Mouse (Mus musculus) intestine, postnatal 0 days (tissue): ENCODE data around the gene Vwa1. TPM values are rescaled to one million over a fixed set of nuclear protein-coding genes. Genes with fewer than 3 reads are reported as not detected.

Experiments used
- ATAC-seq: fragments of 200-750 bp; cut with Nextera tagmentation; 2 replicates; pipeline ENCODE4 v1.8.0; 2017; ENCODE audit warnings: mild to moderate bottlenecking, moderate TSS enrichment, moderate library complexity
- H3K27ac ChIP-seq: fragments of 300-500 bp; sonication (generic); 2 replicates; pipeline ENCODE4 v1.5.1; 2014; ENCODE audit warnings: mild to moderate bottlenecking, low read depth, low read length, moderate library complexity
- H3K27me3 ChIP-seq: fragments of 300-500 bp; sonication (generic); replicated peaks from 2 replicates; pipeline ENCODE4 v1.6.1; 2014; ENCODE audit warnings: low read length, mixed read lengths; ENCODE audit not compliant: control insufficient read depth, insufficient read depth
- H3K36me3 ChIP-seq: fragments of 300-500 bp; sonication (generic); 2 replicates; pipeline ENCODE4 v1.6.1; 2014; ENCODE audit warnings: mild to moderate bottlenecking, moderate library complexity; ENCODE audit not compliant: control insufficient read depth, insufficient read depth
- H3K4me1 ChIP-seq: fragments of 300-500 bp; sonication (generic); replicated peaks from 2 replicates; pipeline ENCODE4 v1.6.1; 2014; ENCODE audit warnings: antibody characterized with exemption, low read length, mixed read lengths; ENCODE audit not compliant: control insufficient read depth, insufficient read depth
- H3K4me2 ChIP-seq: fragments of 300-500 bp; sonication (generic); replicated peaks from 2 replicates; pipeline ENCODE4 v1.6.1; 2014; ENCODE audit warnings: low read depth, mild to moderate bottlenecking, moderate library complexity
- H3K4me3 ChIP-seq: fragments of 300-500 bp; sonication (generic); 2 replicates; pipeline ENCODE4 v1.5.1; 2014; ENCODE audit warnings: low read depth, low read length
- H3K9ac ChIP-seq: fragments of 300-500 bp; sonication (generic); 2 replicates; pipeline ENCODE4 v1.6.1; 2014; ENCODE audit warnings: mild to moderate bottlenecking, low read depth, low read length
- H3K9me3 ChIP-seq: fragments of 300-500 bp; sonication (generic); 2 replicates; pipeline ENCODE4 v1.6.1; 2016; ENCODE audit warnings: mixed run types; ENCODE audit not compliant: control insufficient read depth
- CTCF ChIP-seq: sonication (generic); IDR thresholded peaks from 2 replicates; pipeline ENCODE4 v1.5.1; 2016; ENCODE audit warnings: low read depth, mild to moderate bottlenecking, control low read depth, antibody characterized with exemption, moderate library complexity
- WGBS: fragments of 180-500 bp; shearing (Covaris S2); extraction: QIAGEN DNeasy Blood & Tissue Kit; methylation state at CpG from one replicate; pipeline ENCODE4 v1.1.7; 2014; 5-methylcytosine and 5-hydroxymethylcytosine counted together
- microRNA-seq: library from miRNA; unstranded; fragments of <30 nt; microRNA quantifications from one replicate; pipeline ENCODE4, GENCODE M21; 2016
- polyA plus RNA-seq: library from polyadenylated mRNA; unstranded; fragments of >200 nt; fragmentation: Nextera tagmentation; extraction: Ambion mirVana; gene quantifications from 2 replicates; pipeline ENCODE4 v1.2.1, GENCODE M21; 2015

The Vwa1 gene
- polyA plus RNA-seq, 1 experiment from 2014 or later = 17.8 TPM

- WGBS = 63% methylated on average over 5 of the region's 5 CpGs
- no peak overlapping the region for H3K27ac ChIP-seq
- H3K9me3 ChIP-seq = no peaks in the 10 kb centered on the region
- 0 out of 2 replicates have a peak overlapping the region, but pooled peaks have one; percentile 71 for H3K9ac ChIP-seq
- H3K4me1 ChIP-seq = no peaks in the 10 kb centered on the region
- H3K4me3 ChIP-seq = peak overlapping the region; percentile 76
- no peak for ATAC-seq
- peak overlapping the region; percentile 96 for H3K4me2 ChIP-seq
- no peaks in the 10 kb centered on the region for H3K27me3 ChIP-seq
- H3K36me3 ChIP-seq = peaks cover 19% of the 10 kb centered on the region
- TF ChIP-seq CTCF = no peak
These were observed 38.7 kb downstream of the Vwa1 start for GRCm38 (mm10) chr4:155735788-155736187.

GRCm38 (mm10) chr4:155734951-155735702 is 39.4 kb downstream of the Vwa1 start:
- H3K4me1 ChIP-seq = no peaks in the 10 kb centered on the region
- H3K4me3 ChIP-seq = peak overlapping the region; percentile 76
- H3K9ac ChIP-seq = peak overlapping the region; percentile 71
- peak overlapping the region; percentile 66 for H3K27ac ChIP-seq
- no peaks in the 10 kb centered on the region for H3K9me3 ChIP-seq
- no peak for TF ChIP-seq CTCF
- 1% methylated on average over 56 of the region's 79 CpGs for WGBS
- H3K4me2 ChIP-seq = peak overlapping the region; percentile 96
- ATAC-seq = peak; percentile 64
- H3K36me3 ChIP-seq = peaks cover 13% of the 10 kb centered on the region; the same call in 1 of the 2 replicates
- H3K27me3 ChIP-seq = no peaks in the 10 kb centered on the region

GRCm38 (mm10) chr4:155734350-155734941 is 40.1 kb downstream of the Vwa1 start, which contains the start of gene Tmem240:
TSS of gene Tmem240 (plus strand) at chr4:155734800.
- H3K4me3 ChIP-seq = peak within 1 kb of the TSS; percentile 76
- peaks cover 8% of the 10 kb centered on the region; the same call in 1 of the 2 replicates for H3K36me3 ChIP-seq
- no peaks in the 10 kb centered on the region for H3K27me3 ChIP-seq
- peak within 1 kb of the TSS; percentile 66 for H3K27ac ChIP-seq
- 3% methylated on average over 24 of the region's 35 CpGs for WGBS
- peak; percentile 67 for ATAC-seq
- no peaks in the 10 kb centered on the region for H3K4me1 ChIP-seq
- TF ChIP-seq CTCF = no peak
- H3K4me2 ChIP-seq = peak within 1 kb of the TSS; percentile 96
- H3K9ac ChIP-seq = peak within 1 kb of the TSS; percentile 71
- no peaks in the 10 kb centered on the region for H3K9me3 ChIP-seq

GRCm38 (mm10) chr4:155733267-155733666 is 41.2 kb downstream of the Vwa1 start:
- H3K27me3 ChIP-seq = no peaks in the 10 kb centered on the region
- peaks cover 5% of the 10 kb centered on the region; the same call in 1 of the 2 replicates for H3K36me3 ChIP-seq
- ATAC-seq = no peak

GRCm38 (mm10) chr4:155727993-155728392 is 46.5 kb downstream of the Vwa1 start:
- H3K9me3 ChIP-seq = no peaks in the 10 kb centered on the region
- peaks cover 20% of the 10 kb centered on the region for H3K36me3 ChIP-seq
- H3K4me3 ChIP-seq = no peak overlapping the region
- no peak overlapping the region for H3K4me2 ChIP-seq
- no peak overlapping the region for H3K9ac ChIP-seq
- no peaks in the 10 kb centered on the region for H3K4me1 ChIP-seq
- TF ChIP-seq CTCF = no peak
- no peak for ATAC-seq
- H3K27ac ChIP-seq = no peak overlapping the region
- WGBS = 81% methylated on average over 2 of the region's 2 CpGs
- H3K27me3 ChIP-seq = no peaks in the 10 kb centered on the region

More at GRCm38 (mm10) chr4:155733267-155733666, 41.2 kb downstream of the Vwa1 start:
- Histone ChIP-seq H3K4me2 (no peak overlapping the region), H3K27ac (no peak overlapping the region), H3K4me3 (no peak overlapping the region), H3K4me1 (no peaks in the 10 kb centered on the region), H3K9ac (no peak overlapping the region), H3K9me3 (no peaks in the 10 kb centered on the region)
- no peak for TF ChIP-seq CTCF
- 87% methylated on average over 10 of the region's 10 CpGs for WGBS

GRCm38 (mm10) chr4:155721668-155722083 is 52.8 kb downstream of the Vwa1 start:
- Histone ChIP-seq H3K4me2 (no peak overlapping the region), H3K27ac (no peak overlapping the region), H3K4me1 (no peaks in the 10 kb centered on the region), H3K9me3 (no peaks in the 10 kb centered on the region), H3K27me3 (no peaks in the 10 kb centered on the region), H3K9ac (no peak overlapping the region), H3K36me3 (peaks cover 24% of the 10 kb centered on the region), H3K4me3 (no peak overlapping the region)
- WGBS = 57% methylated on average over 4 of the region's 4 CpGs
- no peak for ATAC-seq
- TF ChIP-seq CTCF = peak; percentile 79

Small RNA genes within 50 kb of the gene (microRNA-seq; reads per million reads assigned to microRNA genes)
- not detected for gene Gm27743

Other genes starting within 250 kb of the Vwa1 start
- 46.7 and 49.2 TPM in 2 replicates for gene Nadk, start 212.3 kb downstream of the Vwa1 start, polyA plus RNA-seq
- 5.1 and 6.1 TPM in 2 replicates for gene Slc35e2, start 173.3 kb downstream of the Vwa1 start, polyA plus RNA-seq
- gene Cdk11b, start 149.8 kb downstream of the Vwa1 start, polyA plus RNA-seq = 60.3 and 73.0 TPM in 2 replicates
- not detected in 2 replicates for gene Gm10563, start 129.3 kb downstream of the Vwa1 start, polyA plus RNA-seq
- 31.3 and 37.0 TPM in 2 replicates for gene Mmp23, start 121.3 kb downstream of the Vwa1 start, polyA plus RNA-seq
- 8.2 and 10.5 TPM in 2 replicates for gene Mib2, start 105.5 kb downstream of the Vwa1 start, polyA plus RNA-seq
- 5.5 and 6.2 TPM in 2 replicates for gene Fndc10, start 80.4 kb downstream of the Vwa1 start, polyA plus RNA-seq
- gene Ssu72, start 69.9 kb downstream of the Vwa1 start, polyA plus RNA-seq = 167 and 171 TPM in 2 replicates
- 0.13 and 0.24 TPM in 2 replicates for gene Tmem240, start 39.9 kb downstream of the Vwa1 start, polyA plus RNA-seq
- 39.6 and 40.4 TPM in 2 replicates for gene Atad3a, start 13.6 kb downstream of the Vwa1 start, polyA plus RNA-seq
- 0.64 and 0.68 TPM in 2 replicates for gene Tmem88b, start 11.2 kb upstream of the Vwa1 start, polyA plus RNA-seq
- not detected in 2 replicates for gene Ankrd65, start 15.7 kb upstream of the Vwa1 start, polyA plus RNA-seq
- 203 and 212 TPM in 2 replicates for gene Mrpl20, start 28.2 kb upstream of the Vwa1 start, polyA plus RNA-seq
- 54.7 and 65.1 TPM in 2 replicates for gene Ccnl2, start 37.8 kb upstream of the Vwa1 start, polyA plus RNA-seq
- 152 and 153 TPM in 2 replicates for gene Aurkaip1, start 56.6 kb upstream of the Vwa1 start, polyA plus RNA-seq
- gene Mxra8, start 65.0 kb upstream of the Vwa1 start, polyA plus RNA-seq = 38.5 and 39.9 TPM in 2 replicates
- gene Dvl1, start 72.7 kb upstream of the Vwa1 start, polyA plus RNA-seq = 6.3 and 6.5 TPM in 2 replicates
- 0.16 and 0.22 TPM in 2 replicates for gene Tas1r3, start 88.7 kb upstream of the Vwa1 start, polyA plus RNA-seq
- gene Cptp, start 94.7 kb upstream of the Vwa1 start, polyA plus RNA-seq = 17.4 and 19.2 TPM in 2 replicates
- gene Ints11, start 94.8 kb upstream of the Vwa1 start, polyA plus RNA-seq = 19.9 and 20.9 TPM in 2 replicates
- 23.6 and 23.8 TPM in 2 replicates for gene Pusl1, start 117.1 kb upstream of the Vwa1 start, polyA plus RNA-seq
- 4.4 TPM in 2 replicates for gene Acap3, start 117.1 kb upstream of the Vwa1 start, polyA plus RNA-seq
- 101 and 104 TPM in 2 replicates for gene Ube2j2, start 169.1 kb upstream of the Vwa1 start, polyA plus RNA-seq
- gene C1qtnf12, start 187.6 kb upstream of the Vwa1 start, polyA plus RNA-seq = 129 and 138 TPM in 2 replicates
- gene B3galt6, start 218.0 kb upstream of the Vwa1 start, polyA plus RNA-seq = 5.8 and 6.0 TPM in 2 replicates
- 219 and 222 TPM in 2 replicates for gene Sdf4, start 218.2 kb upstream of the Vwa1 start, polyA plus RNA-seq
- gene Tnfrsf4, start 239.1 kb upstream of the Vwa1 start, polyA plus RNA-seq = 0.14 and 0.35 TPM in 2 replicates